Mouse (Mus musculus): Measurements from ENCODE around the gene Dct. TPM values are rescaled to one million over a fixed set of nuclear protein-coding genes. Genes with fewer than 3 reads are reported as not detected.

The Dct gene
- polyA plus RNA-seq, 1 experiment from 2014 or later = 10.9 TPM

- H3K9ac ChIP-seq (ENCODE audit: low read depth, low read length) = no peak overlapping the region
- ATAC-seq (ENCODE audit: low read depth) (no peak), DNase-seq (ENCODE audit: low spot score) (no peak)
- no peak overlapping the region for H3K4me3 ChIP-seq (ENCODE audit: low read depth, low read length)
- no peak overlapping the region for H3K4me2 ChIP-seq (ENCODE audit: low read depth, low read length)
- WGBS = 66% methylated on average over 11 of the region's 11 CpGs
- H3K36me3 ChIP-seq (ENCODE audit: control insufficient read depth, insufficient read depth, low read length) = no peaks in the 10 kb centered on the region
- no peaks in the 10 kb centered on the region for H3K27me3 ChIP-seq (replicated peaks; ENCODE audit: control insufficient read depth, insufficient read depth, low read length)
- no peaks in the 10 kb centered on the region for H3K4me1 ChIP-seq (ENCODE audit: control insufficient read depth, insufficient read depth, low read length)
- no peak overlapping the region for H3K27ac ChIP-seq (replicated peaks; ENCODE audit: low read depth, low read length)
- H3K9me3 ChIP-seq (ENCODE audit: control insufficient read depth, low read length) = no peaks in the 10 kb centered on the region
Observed at GRCm38 (mm10) chr14:118051396-118051795, 648 bp downstream of the Dct start.

GRCm38 (mm10) chr14:118050990-118051389, 1.1 kb downstream of the Dct start:
- ATAC-seq (ENCODE audit: low read depth) (peak; percentile 78), DNase-seq (ENCODE audit: low spot score) (peak; percentile 85)
- Histone ChIP-seq H3K4me3 (ENCODE audit: low read depth, low read length) (no peak overlapping the region), H3K9ac (ENCODE audit: low read depth, low read length) (no peak overlapping the region), H3K27me3 (replicated peaks; ENCODE audit: control insufficient read depth, insufficient read depth, low read length) (no peaks in the 10 kb centered on the region), H3K4me1 (ENCODE audit: control insufficient read depth, insufficient read depth, low read length) (no peaks in the 10 kb centered on the region), H3K36me3 (ENCODE audit: control insufficient read depth, insufficient read depth, low read length) (no peaks in the 10 kb centered on the region), H3K4me2 (ENCODE audit: low read depth, low read length) (no peak overlapping the region), H3K9me3 (ENCODE audit: control insufficient read depth, low read length) (no peaks in the 10 kb centered on the region), H3K27ac (replicated peaks; ENCODE audit: low read depth, low read length) (no peak overlapping the region)
- WGBS = 64% methylated on average over 12 of the region's 12 CpGs

- WGBS = 82% methylated on average over 10 of the region's 10 CpGs
- Histone ChIP-seq H3K27me3 (replicated peaks; ENCODE audit: control insufficient read depth, insufficient read depth, low read length) (no peaks in the 10 kb centered on the region), H3K4me2 (ENCODE audit: low read depth, low read length) (no peak overlapping the region), H3K4me3 (ENCODE audit: low read depth, low read length) (no peak overlapping the region), H3K36me3 (ENCODE audit: control insufficient read depth, insufficient read depth, low read length) (no peaks in the 10 kb centered on the region), H3K9ac (ENCODE audit: low read depth, low read length) (no peak overlapping the region), H3K27ac (replicated peaks; ENCODE audit: low read depth, low read length) (no peak overlapping the region), H3K4me1 (ENCODE audit: control insufficient read depth, insufficient read depth, low read length) (no peaks in the 10 kb centered on the region), H3K9me3 (ENCODE audit: control insufficient read depth, low read length) (no peaks in the 10 kb centered on the region)
- no peak for DNase-seq (ENCODE audit: low spot score)
- no peak for ATAC-seq (ENCODE audit: low read depth)
Observed at GRCm38 (mm10) chr14:118050431-118050830, 1.6 kb downstream of the Dct start.

- H3K9me3 ChIP-seq (ENCODE audit: control insufficient read depth, low read length) = no peaks in the 10 kb centered on the region
- H3K27me3 ChIP-seq (replicated peaks; ENCODE audit: control insufficient read depth, insufficient read depth, low read length) = no peaks in the 10 kb centered on the region
- ATAC-seq (ENCODE audit: low read depth) = no peak
- no peak overlapping the region for H3K4me3 ChIP-seq (ENCODE audit: low read depth, low read length)
- H3K4me2 ChIP-seq (ENCODE audit: low read depth, low read length) = no peak overlapping the region
- no peaks in the 10 kb centered on the region for H3K36me3 ChIP-seq (ENCODE audit: control insufficient read depth, insufficient read depth, low read length)
- H3K27ac ChIP-seq (replicated peaks; ENCODE audit: low read depth, low read length) = no peak overlapping the region
- H3K9ac ChIP-seq (ENCODE audit: low read depth, low read length) = no peak overlapping the region
- WGBS = 84% methylated on average over 12 of the region's 12 CpGs
- DNase-seq (ENCODE audit: low spot score) = no peak
- no peaks in the 10 kb centered on the region for H3K4me1 ChIP-seq (ENCODE audit: control insufficient read depth, insufficient read depth, low read length)
Observed at GRCm38 (mm10) chr14:118049648-118050238, 2.3 kb downstream of the Dct start.

GRCm38 (mm10) chr14:118042963-118043362, 9.1 kb downstream of the Dct start:
- WGBS = 77% methylated on average over 17 of the region's 17 CpGs
- H3K4me2 ChIP-seq (ENCODE audit: low read depth, low read length) = peak overlapping the region; percentile 9; the same call in 1 of the 2 replicates
- H3K9me3 ChIP-seq (ENCODE audit: control insufficient read depth, low read length) = no peaks in the 10 kb centered on the region
- DNase-seq (ENCODE audit: low spot score) (peak; percentile 11), ATAC-seq (ENCODE audit: low read depth) (no peak)
- no peak overlapping the region for H3K4me3 ChIP-seq (ENCODE audit: low read depth, low read length)
- H3K27ac ChIP-seq (replicated peaks; ENCODE audit: low read depth, low read length) = no peak overlapping the region
- H3K4me1 ChIP-seq (ENCODE audit: control insufficient read depth, insufficient read depth, low read length) = 0 out of 2 replicates have a peak, but pooled peaks cover 3% of the 10 kb centered on the region
- no peaks in the 10 kb centered on the region for H3K36me3 ChIP-seq (ENCODE audit: control insufficient read depth, insufficient read depth, low read length)
- no peak overlapping the region for H3K9ac ChIP-seq (ENCODE audit: low read depth, low read length)
- H3K27me3 ChIP-seq (replicated peaks; ENCODE audit: control insufficient read depth, insufficient read depth, low read length) = no peaks in the 10 kb centered on the region

- Histone ChIP-seq H3K27me3 (replicated peaks; ENCODE audit: control insufficient read depth, insufficient read depth, low read length) (no peaks in the 10 kb centered on the region), H3K36me3 (ENCODE audit: control insufficient read depth, insufficient read depth, low read length) (no peaks in the 10 kb centered on the region), H3K27ac (replicated peaks; ENCODE audit: low read depth, low read length) (no peak overlapping the region), H3K4me1 (ENCODE audit: control insufficient read depth, insufficient read depth, low read length) (0 out of 2 replicates have a peak, but pooled peaks cover 3% of the 10 kb centered on the region), H3K9ac (ENCODE audit: low read depth, low read length) (no peak overlapping the region), H3K9me3 (ENCODE audit: control insufficient read depth, low read length) (no peaks in the 10 kb centered on the region), H3K4me2 (ENCODE audit: low read depth, low read length) (no peak overlapping the region), H3K4me3 (ENCODE audit: low read depth, low read length) (no peak overlapping the region)
- peak; percentile 12 for DNase-seq (ENCODE audit: low spot score)
- ATAC-seq (ENCODE audit: low read depth) = no peak
- WGBS = 63% methylated on average over 18 of the region's 18 CpGs
Observed at GRCm38 (mm10) chr14:118042066-118042762, 9.8 kb downstream of the Dct start.

GRCm38 (mm10) chr14:118040550-118041250, 11.3 kb downstream of the Dct start:
- 80% methylated on average over 7 of the region's 7 CpGs for WGBS
- ATAC-seq (ENCODE audit: low read depth) = no peak
- H3K4me3 ChIP-seq (ENCODE audit: low read depth, low read length) = no peak overlapping the region
- no peak overlapping the region for H3K4me2 ChIP-seq (ENCODE audit: low read depth, low read length)
- no peak overlapping the region for H3K27ac ChIP-seq (replicated peaks; ENCODE audit: low read depth, low read length)
- no peak overlapping the region for H3K9ac ChIP-seq (ENCODE audit: low read depth, low read length)
- H3K36me3 ChIP-seq (ENCODE audit: control insufficient read depth, insufficient read depth, low read length) = no peaks in the 10 kb centered on the region
- H3K4me1 ChIP-seq (ENCODE audit: control insufficient read depth, insufficient read depth, low read length) = 0 out of 2 replicates have a peak, but pooled peaks cover 3% of the 10 kb centered on the region
- H3K27me3 ChIP-seq (replicated peaks; ENCODE audit: control insufficient read depth, insufficient read depth, low read length) = no peaks in the 10 kb centered on the region
- no peaks in the 10 kb centered on the region for H3K9me3 ChIP-seq (ENCODE audit: control insufficient read depth, low read length)
- no peak for DNase-seq (ENCODE audit: low spot score)

- Histone ChIP-seq H3K27me3 (replicated peaks; ENCODE audit: control insufficient read depth, insufficient read depth, low read length) (no peaks in the 10 kb centered on the region), H3K9ac (ENCODE audit: low read depth, low read length) (no peak overlapping the region), H3K27ac (replicated peaks; ENCODE audit: low read depth, low read length) (no peak overlapping the region), H3K4me3 (ENCODE audit: low read depth, low read length) (no peak overlapping the region), H3K36me3 (ENCODE audit: control insufficient read depth, insufficient read depth, low read length) (no peaks in the 10 kb centered on the region), H3K4me1 (ENCODE audit: control insufficient read depth, insufficient read depth, low read length) (0 out of 2 replicates have a peak, but pooled peaks cover 3% of the 10 kb centered on the region), H3K4me2 (ENCODE audit: low read depth, low read length) (no peak overlapping the region), H3K9me3 (ENCODE audit: control insufficient read depth, low read length) (no peaks in the 10 kb centered on the region)
- ATAC-seq (ENCODE audit: low read depth) (no peak), DNase-seq (ENCODE audit: low spot score) (no peak)
- WGBS = 81% methylated on average over 3 of the region's 3 CpGs
Observed at GRCm38 (mm10) chr14:118039074-118039473, 13.0 kb downstream of the Dct start.
